Mouse (Mus musculus) liver, postnatal 0 days (tissue): ENCODE data around the gene Clcf1. TPM values are rescaled to one million over a fixed set of nuclear protein-coding genes. Genes with fewer than 3 reads are reported as not detected.
"Not testable (repeated sequence)": the region's sequence is repeated elsewhere in the genome, so short reads cannot be mapped to it uniquely, and the experiment has no call there.

Experiments
- ATAC-seq: fragments of 200-750 bp; cut with Nextera tagmentation; 2 replicates; pipeline ENCODE4 v1.8.0; 2017; ENCODE audit warnings: mild to moderate bottlenecking, moderate library complexity
- DNase-seq: peaks from one replicate; pipeline ENCODE4 v3.0.0-alpha.2; 2016
- H3K27ac ChIP-seq: fragments of 300-500 bp; sonication (generic); 2 replicates; pipeline ENCODE4 v1.5.1; 2014; ENCODE audit warnings: antibody characterized with exemption, moderate library complexity, mild to moderate bottlenecking, low read depth
- H3K27me3 ChIP-seq: fragments of 300-500 bp; sonication (generic); 2 replicates; pipeline ENCODE4 v1.6.1; 2014; ENCODE audit warnings: low read length, control low read depth, mixed read lengths; ENCODE audit not compliant: insufficient read depth
- H3K36me3 ChIP-seq: fragments of 300-500 bp; sonication (generic); replicated peaks from 2 replicates; pipeline ENCODE4 v1.6.1; 2014; ENCODE audit warnings: mild to moderate bottlenecking, control low read depth, low read length, moderate library complexity, mixed read lengths; ENCODE audit not compliant: insufficient read depth
- H3K4me1 ChIP-seq: fragments of 300-500 bp; sonication (generic); 2 replicates; pipeline ENCODE4 v1.6.1; 2014; ENCODE audit warnings: antibody characterized with exemption, mild to moderate bottlenecking, control low read depth; ENCODE audit not compliant: insufficient read depth
- H3K4me2 ChIP-seq: fragments of 300-500 bp; sonication (generic); 2 replicates; pipeline ENCODE4 v1.6.1; 2014; ENCODE audit warnings: low read depth, mild to moderate bottlenecking, low read length, moderate library complexity, mixed read lengths
- H3K4me3 ChIP-seq: fragments of 300-500 bp; sonication (generic); 2 replicates; pipeline ENCODE4 v1.5.1; 2014; ENCODE audit warnings: low read depth, low read length
- H3K9ac ChIP-seq: fragments of 300-500 bp; sonication (generic); replicated peaks from 2 replicates; pipeline ENCODE4 v1.6.1; 2014; ENCODE audit warnings: mild to moderate bottlenecking, moderate library complexity
- H3K9me3 ChIP-seq: fragments of 300-500 bp; sonication (generic); 2 replicates; pipeline ENCODE4 v1.6.1; 2016; ENCODE audit warnings: mild to moderate bottlenecking, control low read depth, low read length, mixed read lengths
- CTCF ChIP-seq: sonication (generic); IDR thresholded peaks from 2 replicates; pipeline ENCODE4 v1.5.1; 2016; ENCODE audit warnings: antibody characterized with exemption, low read depth
- EP300 ChIP-seq: IDR thresholded peaks from 2 replicates; pipeline ENCODE4 v1.6.1; 2016; ENCODE audit warnings: antibody characterized with exemption, low read depth, mild to moderate bottlenecking
- WGBS: fragments of 180-500 bp; shearing (Covaris S2); extraction: QIAGEN DNeasy Blood & Tissue Kit; methylation state at CpG from one replicate; pipeline ENCODE4 v1.1.7; 2014; ENCODE audit not compliant: insufficient replicate concordance; 5-methylcytosine and 5-hydroxymethylcytosine counted together
- polyA plus RNA-seq: library from polyadenylated mRNA; unstranded; fragments of >200 nt; fragmentation: Nextera tagmentation; extraction: Ambion mirVana; gene quantifications from 2 replicates; pipeline ENCODE4 v1.2.1, GENCODE M21; 2015

Gene Clcf1
- polyA plus RNA-seq, 1 experiment from 2014 or later, result 1.1 TPM

GRCm38 (mm10) chr19:4232186-4232572 is 18.1 kb downstream of the Clcf1 start:
- WGBS, result 7% methylated on average over 2 of the region's 2 CpGs
- H3K4me2 ChIP-seq, result peak overlapping the region; percentile 73
- DNase-seq (no peak), ATAC-seq (peak; percentile 57)
- H3K4me1 ChIP-seq, result peaks cover 35% of the 10 kb centered on the region
- TF ChIP-seq EP300 (no peak), CTCF (no peak)
- no peaks in the 10 kb centered on the region for H3K27me3 ChIP-seq
- H3K36me3 ChIP-seq, result no peaks in the 10 kb centered on the region
- peak overlapping the region; percentile 64 for H3K9ac ChIP-seq
- H3K27ac ChIP-seq, result peak overlapping the region; percentile 97
- H3K9me3 ChIP-seq, result no peaks in the 10 kb centered on the region
- H3K4me3 ChIP-seq, result peak overlapping the region; percentile 56

GRCm38 (mm10) chr19:4232651-4233050 is 18.6 kb downstream of the Clcf1 start:
- no peaks in the 10 kb centered on the region for H3K9me3 ChIP-seq
- TF ChIP-seq CTCF (no peak), EP300 (no peak)
- ATAC-seq, result no peak
- peak overlapping the region; percentile 73 for H3K4me2 ChIP-seq
- peaks cover 32% of the 10 kb centered on the region for H3K4me1 ChIP-seq
- H3K9ac ChIP-seq, result peak overlapping the region; percentile 64; the same call in 1 of the 2 replicates
- no peak for DNase-seq
- H3K36me3 ChIP-seq, result no peaks in the 10 kb centered on the region
- peak overlapping the region; percentile 97 for H3K27ac ChIP-seq
- 77% methylated on average over 7 of the region's 7 CpGs for WGBS
- no peaks in the 10 kb centered on the region for H3K27me3 ChIP-seq
- peak overlapping the region; percentile 56; the same call in 1 of the 2 replicates for H3K4me3 ChIP-seq

GRCm38 (mm10) chr19:4234548-4234947 is 20.5 kb downstream of the Clcf1 start:
- no peak overlapping the region for H3K9ac ChIP-seq
- TF ChIP-seq CTCF (no peak), EP300 (no peak)
- no peak overlapping the region for H3K4me3 ChIP-seq
- H3K27me3 ChIP-seq, result no peaks in the 10 kb centered on the region
- WGBS, result 70% methylated on average over 4 of the region's 4 CpGs
- no peak overlapping the region for H3K27ac ChIP-seq
- no peaks in the 10 kb centered on the region for H3K36me3 ChIP-seq
- no peak overlapping the region for H3K4me2 ChIP-seq
- no peaks in the 10 kb centered on the region for H3K9me3 ChIP-seq
- ATAC-seq, result no peak
- no peak for DNase-seq
- H3K4me1 ChIP-seq, result peaks cover 24% of the 10 kb centered on the region

GRCm38 (mm10) chr19:4240247-4240668 is 26.2 kb downstream of the Clcf1 start:
- H3K4me1 ChIP-seq, result no peaks in the 10 kb centered on the region
- H3K9me3 ChIP-seq, result no peaks in the 10 kb centered on the region
- no peak overlapping the region for H3K4me3 ChIP-seq
- H3K4me2 ChIP-seq, result no peak overlapping the region
- DNase-seq (no peak), ATAC-seq (peak; percentile 93)
- no peaks in the 10 kb centered on the region for H3K27me3 ChIP-seq
- no peaks in the 10 kb centered on the region for H3K36me3 ChIP-seq
- no peak overlapping the region for H3K9ac ChIP-seq
- peak overlapping the region; percentile 18; the same call in 1 of the 2 replicates for H3K27ac ChIP-seq
- 46% methylated on average over 8 of the region's 8 CpGs for WGBS
- no peak for TF ChIP-seq CTCF
- no peak for TF ChIP-seq EP300

- Histone ChIP-seq H3K4me1 (no peaks in the 10 kb centered on the region), H3K36me3 (no peaks in the 10 kb centered on the region), H3K27ac (no peak overlapping the region), H3K4me2 (no peak overlapping the region), H3K9ac (no peak overlapping the region), H3K9me3 (no peaks in the 10 kb centered on the region), H3K4me3 (no peak overlapping the region), H3K27me3 (no peaks in the 10 kb centered on the region)
- TF ChIP-seq CTCF (peak; percentile 55), EP300 (no peak)
- ATAC-seq (no peak), DNase-seq (no peak)
- 66% methylated on average over 3 of the region's 3 CpGs for WGBS
These were observed 28.4 kb downstream of the Clcf1 start for GRCm38 (mm10) chr19:4242416-4242815.

GRCm38 (mm10) chr19:4244775-4245174 is 30.7 kb downstream of the Clcf1 start:
- Histone ChIP-seq H3K9me3 (no peaks in the 10 kb centered on the region), H3K4me1 (no peaks in the 10 kb centered on the region), H3K4me3 (no peak overlapping the region), H3K27ac (no peak overlapping the region), H3K4me2 (no peak overlapping the region), H3K9ac (no peak overlapping the region), H3K27me3 (no peaks in the 10 kb centered on the region), H3K36me3 (no peaks in the 10 kb centered on the region)
- ATAC-seq (no peak), DNase-seq (no peak)
- TF ChIP-seq EP300 (no peak), CTCF (no peak)
- 80% methylated on average over 6 of the region's 6 CpGs for WGBS

- DNase-seq (no peak), ATAC-seq (no peak)
- WGBS, result 54% methylated on average over 1 of the region's 1 CpGs
- Histone ChIP-seq H3K27me3 (no peaks in the 10 kb centered on the region), H3K9me3 (no peaks in the 10 kb centered on the region), H3K4me3 (no peak overlapping the region), H3K36me3 (no peaks in the 10 kb centered on the region), H3K27ac (no peak overlapping the region), H3K4me1 (no peaks in the 10 kb centered on the region), H3K4me2 (no peak overlapping the region), H3K9ac (no peak overlapping the region)
- TF ChIP-seq CTCF (peak; percentile 54), EP300 (no peak)
These were observed 33.0 kb downstream of the Clcf1 start for GRCm38 (mm10) chr19:4247010-4247409.

- not testable (repeated sequence) for H3K4me3 ChIP-seq, H3K9me3 ChIP-seq, H3K4me1 ChIP-seq, H3K27ac ChIP-seq, DNase-seq, H3K4me2 ChIP-seq, H3K27me3 ChIP-seq, H3K9ac ChIP-seq, ATAC-seq, H3K36me3 ChIP-seq
- 52% methylated on average over 1 of the region's 1 CpGs for WGBS
These were observed 34.6 kb downstream of the Clcf1 start for GRCm38 (mm10) chr19:4248683-4249082.
